Mouse (Mus musculus) liver, embryonic 14.5 days (tissue): Measurements from ENCODE around the gene Slc25a39.

ENCODE experiments used
- CTCF ChIP-seq: IDR thresholded peaks from 2 replicates; pipeline ENCODE4 v1.5.1; 2016; ENCODE audit warnings: antibody characterized with exemption, low read depth, control low read depth
- EP300 ChIP-seq: IDR thresholded peaks from 2 replicates; pipeline ENCODE4 v1.6.1; 2016; ENCODE audit warnings: antibody characterized with exemption, low read depth

DNA sequence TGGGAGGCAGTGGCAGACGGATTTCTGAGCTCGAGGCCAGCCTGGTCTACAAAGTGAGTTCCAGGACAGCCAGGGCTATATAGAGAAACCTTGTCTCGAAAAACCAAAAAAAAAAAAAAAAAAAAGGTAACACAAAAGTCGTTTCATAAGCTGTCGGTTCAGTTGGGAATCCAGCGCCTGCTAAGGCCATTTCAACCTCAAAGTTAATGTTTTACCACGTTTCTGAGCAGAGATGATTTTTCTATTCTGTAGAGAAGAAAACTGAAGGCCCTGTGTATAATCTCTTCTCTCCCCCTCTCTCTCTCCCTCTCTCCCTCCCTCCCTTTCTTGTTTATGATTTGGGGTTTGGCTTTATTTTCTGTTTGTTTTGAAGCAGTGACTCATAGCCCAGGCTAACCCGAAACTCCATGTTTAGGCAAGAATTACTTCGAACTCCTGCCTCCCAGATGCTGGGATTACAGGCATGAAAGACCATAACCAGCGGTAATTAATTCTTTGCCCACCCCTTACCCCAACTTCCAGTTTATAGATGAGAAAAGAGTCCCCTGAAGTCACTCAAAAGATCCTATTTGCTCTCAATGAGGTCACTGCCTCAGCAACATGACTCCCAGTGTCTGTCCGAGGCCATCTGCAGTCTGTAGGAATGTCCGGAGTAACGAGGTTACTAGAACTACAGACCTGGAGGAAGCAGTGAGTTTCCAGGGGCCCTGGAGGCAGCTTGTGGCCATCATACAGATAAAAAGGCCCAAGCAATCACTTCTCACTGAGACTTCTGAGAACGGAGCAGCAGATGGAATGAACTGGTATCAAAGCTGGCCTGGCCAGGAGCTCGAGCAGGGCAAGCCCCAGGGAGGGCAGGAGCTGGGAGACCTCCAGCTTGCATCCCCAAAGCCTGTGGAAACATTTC is 1.4 kb upstream of the Slc25a39 start:
- TF ChIP-seq CTCF (no peak), EP300 (no peak)
